In genomic region chr15:8634807-8635206, GRCm38 (mm10) we compare ENCODE assay signal across 13 mouse cellular contexts.
"Had no signal": no experiment of that assay in that cellular context is flagged by ENCODE, and none has a peak within 500 bp of the region (broad histone marks: within the 10 kb centered on the region; RNA-seq: fewer than 3 reads in every experiment).

No protein-coding gene starts in this region.

- H3K36me3 ChIP-seq: midbrain, embryonic 15.5 days had no signal

- H3K9me3 ChIP-seq: megakaryocyte, embryonic 14.5 days; midbrain, embryonic 13.5 days; midbrain, embryonic 15.5 days; neural tube, embryonic 12.5 days had no signal

- H3K4me2 ChIP-seq: lung, embryonic 14.5 days; midbrain, embryonic 11.5 days; midbrain, embryonic 13.5 days; midbrain, embryonic 15.5 days; neural tube, embryonic 12.5 days had no signal

- H3K27ac ChIP-seq: midbrain, embryonic 13.5 days; midbrain, embryonic 15.5 days; neural tube, embryonic 12.5 days had no signal

- H3K4me3 ChIP-seq: megakaryocyte, embryonic 14.5 days; midbrain, embryonic 13.5 days; midbrain, embryonic 15.5 days; neural tube, embryonic 12.5 days had no signal

- ATAC-seq: midbrain, embryonic 13.5 days; midbrain, embryonic 15.5 days had no signal

- H3K27me3 ChIP-seq: neural tube, embryonic 12.5 days had no signal

- DNase-seq: lung, adult 18-20 months; lung, embryonic 14.5 days; lung, postnatal 10 days; lung, postnatal 4 days; right cerebral cortex, postnatal 14 days; thymus, adult 18-20 months; thymus, postnatal 14 days; thymus, postnatal 36 days had no signal

- H3K9ac ChIP-seq: lung, embryonic 14.5 days; midbrain, embryonic 13.5 days; midbrain, embryonic 15.5 days; neural tube, embryonic 12.5 days had no signal
